Mouse (Mus musculus) T-helper 2 cell (primary cell): ENCODE data around the gene Tnnc2.

Source experiments
- in situ Hi-C: fragments of 300-600 bp; cut with MboI, MseI; formaldehyde crosslinking; loops from one replicate; pipeline ENCODE4 v1.15.1; 2025; ENCODE audit warnings: high pct_unique_total_duplicates

The Tnnc2 gene

DNA sequence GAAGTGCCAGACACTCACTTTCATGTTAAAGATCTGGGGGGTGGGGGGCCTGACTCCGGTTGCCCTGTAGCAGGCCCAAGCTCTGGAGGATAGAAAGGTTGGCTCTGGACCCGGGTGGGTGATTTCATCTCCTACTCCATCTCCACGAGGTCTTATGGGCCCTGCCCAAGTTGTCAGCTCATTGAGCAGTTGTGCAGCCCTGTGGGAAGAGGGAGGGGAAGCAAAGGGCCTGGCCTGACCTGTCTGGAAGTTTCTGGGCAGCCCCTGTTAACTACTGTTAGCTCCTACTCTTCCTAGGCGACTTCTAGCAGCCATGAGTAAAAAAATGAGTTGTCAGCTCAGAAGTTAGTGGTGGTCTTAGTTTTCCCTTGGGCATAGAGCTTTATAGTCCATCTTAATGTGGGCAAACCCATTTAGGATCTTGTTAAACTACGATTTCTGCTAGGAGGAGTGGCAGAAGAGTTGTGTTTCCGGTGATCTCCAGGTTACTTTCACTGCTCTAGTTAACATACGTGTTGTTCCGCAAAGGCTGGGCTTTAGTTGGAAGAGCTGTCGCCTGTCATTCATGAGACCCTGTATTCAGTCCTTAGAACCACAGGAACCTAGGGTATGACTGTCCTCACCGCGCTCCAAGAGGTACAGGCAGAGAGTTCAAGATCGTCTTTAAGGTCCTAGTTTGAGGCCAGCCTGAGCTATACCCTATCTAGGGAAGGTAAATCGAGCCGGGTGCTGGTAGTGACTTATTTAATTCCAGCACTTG lies 6.4 kb downstream of the Tnnc2 start:
- in situ Hi-C loops: no loop called here

DNA sequence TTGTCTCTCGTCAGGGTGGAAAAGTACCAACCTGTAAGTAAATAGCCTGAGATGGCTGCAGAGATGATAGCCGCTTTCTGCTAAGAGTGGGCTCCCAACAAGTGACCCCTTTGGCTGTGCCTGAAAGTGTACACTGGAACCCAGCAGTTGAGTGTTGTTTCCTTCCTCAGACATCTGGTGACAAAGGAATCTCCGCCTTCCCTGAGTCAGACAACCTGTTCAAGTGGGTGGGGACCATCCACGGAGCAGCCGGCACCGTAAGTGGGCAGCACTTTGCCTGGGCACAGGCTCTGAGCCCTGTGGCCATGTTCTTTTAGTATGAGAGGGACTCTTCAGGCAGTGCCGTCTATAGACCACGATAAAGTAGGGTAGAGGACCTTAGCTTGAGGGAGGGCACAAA lies 8.6 kb downstream of the Tnnc2 start:
- in situ Hi-C loops: no loop called here

DNA sequence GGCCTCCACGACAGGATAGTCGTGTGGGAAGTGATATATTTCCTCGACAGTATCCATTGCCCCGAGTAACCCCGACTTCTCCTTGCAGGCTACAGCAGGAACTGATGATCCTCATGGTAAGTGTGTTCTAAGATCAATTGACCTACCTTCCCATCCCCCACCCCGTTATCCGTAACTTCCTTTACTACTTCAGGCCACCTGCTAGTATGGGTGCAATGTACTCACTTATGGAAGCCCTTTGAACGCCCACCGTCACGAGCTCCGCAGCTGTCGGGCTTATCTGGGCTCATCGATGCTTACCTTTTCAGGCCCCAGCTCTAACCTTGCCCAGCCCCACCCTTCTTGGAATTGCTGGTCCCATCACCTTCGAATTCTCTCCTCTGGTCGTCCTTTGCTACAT lies 9.5 kb downstream of the Tnnc2 start:
- in situ Hi-C loops: no loop called here

DNA sequence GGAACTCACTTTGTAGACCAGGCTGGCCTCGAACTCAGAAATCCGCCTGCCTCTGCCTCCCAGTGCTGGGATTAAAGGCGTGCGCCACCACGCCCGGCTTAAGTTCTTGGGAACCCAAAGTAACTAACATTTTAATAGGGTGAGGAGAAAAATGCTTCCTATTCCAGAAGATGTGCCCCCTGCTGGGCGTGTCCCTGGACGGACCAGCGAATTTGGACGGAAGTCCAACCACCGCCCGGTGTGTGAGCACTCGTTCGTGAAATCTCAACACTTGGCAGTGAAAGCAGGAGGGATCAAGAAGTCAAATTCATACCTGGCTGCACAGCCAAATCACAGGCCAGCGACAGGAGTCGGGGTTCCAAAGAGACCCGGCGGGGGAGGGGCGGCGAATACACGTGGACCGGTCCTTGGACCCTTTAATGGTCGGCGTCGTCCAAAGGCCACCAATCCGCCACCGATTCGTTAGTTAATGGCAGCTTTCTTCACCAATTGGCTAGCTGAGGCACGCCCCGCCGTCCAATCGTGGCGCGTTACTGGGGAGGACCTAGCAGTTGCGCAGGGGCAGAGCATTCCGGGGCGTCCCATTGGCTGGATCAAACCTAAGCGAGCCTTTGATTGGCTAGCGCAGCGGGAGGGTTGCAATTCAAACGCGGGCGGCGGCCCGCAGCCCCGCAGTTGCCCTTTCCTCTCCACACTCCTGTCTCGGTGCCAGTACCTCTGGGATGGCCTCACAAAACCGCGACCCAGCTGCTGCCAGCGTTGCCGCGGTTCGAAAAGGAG lies 10.3 kb downstream of the Tnnc2 start, which contains the start of gene Ube2c:
Gene Ube2c, plus strand, starts transcription at position 641 of the 780 bp plus-strand sequence.
- in situ Hi-C loops: no loop called here

DNA sequence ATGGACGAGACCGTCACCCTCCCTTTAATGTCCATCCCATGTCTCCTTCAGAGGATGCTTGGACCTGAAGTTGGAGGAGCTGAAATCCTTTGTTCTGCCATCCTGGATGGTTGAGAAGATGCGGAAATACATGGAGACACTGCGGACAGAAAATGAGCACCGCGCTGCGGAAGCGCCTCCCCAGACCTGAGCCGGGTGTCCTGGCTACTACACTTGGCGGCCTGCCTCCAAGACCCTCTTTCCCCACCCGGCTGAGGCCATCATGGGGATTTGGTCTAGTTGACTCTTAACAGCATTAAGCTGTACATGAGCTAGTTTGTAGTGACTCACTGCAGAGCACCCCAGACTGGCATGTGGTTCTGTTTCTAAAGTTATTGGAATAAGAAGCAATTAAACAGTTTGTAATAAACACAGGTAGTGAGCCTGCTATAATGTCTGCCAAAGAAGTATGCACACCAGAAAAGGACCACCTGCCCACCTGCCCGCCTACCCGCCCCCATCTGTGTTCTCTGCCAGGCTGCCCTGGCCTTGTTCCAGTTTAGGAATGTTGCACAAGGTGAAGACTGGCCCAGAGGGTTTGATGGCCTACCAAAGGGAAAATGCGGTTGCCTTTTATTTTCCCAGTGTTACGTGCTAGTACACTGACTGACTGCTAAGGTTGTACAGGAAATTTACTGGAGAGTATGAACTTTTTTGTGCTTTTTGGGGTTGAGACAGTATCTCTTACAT lies 11.8 kb downstream of the Tnnc2 start:
- in situ Hi-C loops: no loop called here

DNA sequence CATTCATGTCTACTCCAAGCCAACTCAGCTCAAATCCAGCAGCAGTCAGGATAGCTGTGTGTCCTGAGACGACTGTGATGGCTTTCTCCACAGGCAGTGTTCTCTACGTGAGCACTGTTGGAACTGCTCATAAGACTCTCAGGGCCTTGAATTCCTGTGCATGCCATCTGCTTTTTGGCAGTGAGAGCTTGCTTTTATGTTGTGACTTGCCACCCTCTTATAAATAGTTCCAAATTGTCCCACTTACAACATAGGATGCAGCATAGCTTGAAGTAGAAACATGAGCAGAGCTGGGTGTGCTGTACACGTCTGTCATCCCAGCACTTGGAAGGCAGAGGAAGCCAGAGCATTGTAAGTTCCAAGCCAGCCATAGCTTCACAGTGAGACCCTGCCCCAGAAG lies 13.9 kb downstream of the Tnnc2 start:
- in situ Hi-C loops: no loop called here

DNA sequence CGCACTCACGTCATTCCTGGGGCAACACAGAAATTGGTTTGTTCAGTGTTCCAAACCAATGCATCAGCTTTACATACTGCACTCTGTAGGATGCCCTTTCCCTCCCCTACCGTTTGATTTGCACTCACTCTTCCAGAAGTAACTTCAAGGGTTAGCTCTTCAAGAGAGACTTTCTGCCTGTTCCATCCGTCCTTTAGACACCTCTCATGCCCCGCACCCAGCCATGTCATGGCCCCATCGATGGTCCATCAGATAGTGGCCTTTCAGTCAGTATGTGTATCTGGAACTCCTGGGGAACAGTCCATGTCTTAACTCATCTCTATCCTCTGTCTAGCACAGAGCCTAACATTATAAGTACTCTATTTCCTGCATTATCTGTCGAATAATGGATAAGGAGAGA lies 17.2 kb downstream of the Tnnc2 start:
- in situ Hi-C loops: no loop called here

DNA sequence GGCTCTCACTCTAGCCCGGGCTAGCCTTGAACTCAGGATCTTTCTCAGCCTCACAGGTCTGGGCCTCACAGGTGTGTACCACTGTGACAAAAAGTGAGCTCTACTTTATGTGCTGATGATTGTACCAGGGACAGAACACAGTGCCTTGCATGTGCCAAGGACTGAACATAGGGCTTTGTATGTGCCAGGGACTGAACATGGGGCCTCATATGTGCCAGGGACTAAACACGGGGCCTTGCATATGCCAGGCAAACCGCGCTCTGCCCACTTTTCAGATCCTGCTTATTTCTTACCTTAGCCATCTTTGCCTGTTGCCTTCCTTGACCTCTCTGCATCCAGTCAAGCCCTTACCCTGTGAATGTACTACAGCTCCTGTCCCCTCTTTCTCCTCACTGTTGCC lies 17.8 kb downstream of the Tnnc2 start:
- in situ Hi-C loops: no loop called here

DNA sequence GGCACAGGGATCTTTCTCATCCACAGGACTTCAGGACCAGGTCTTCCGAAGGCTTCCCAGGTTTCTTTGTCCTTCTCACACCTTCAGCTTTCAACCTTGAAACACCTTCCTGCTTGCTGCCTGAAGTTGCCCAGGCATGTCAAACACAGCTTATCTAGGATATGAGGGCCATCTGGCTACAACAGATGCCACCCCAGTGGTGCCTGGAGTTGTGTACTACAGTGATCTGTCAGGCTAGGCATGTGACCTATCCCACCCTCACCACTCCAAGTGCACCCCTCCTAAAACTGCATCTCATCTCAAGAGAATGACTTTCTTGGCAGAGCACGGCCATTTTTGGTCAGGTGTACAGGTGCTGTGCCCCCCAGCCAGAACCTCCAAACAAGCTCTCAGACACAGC lies 18.3 kb downstream of the Tnnc2 start:
- in situ Hi-C loops: no loop called here

DNA sequence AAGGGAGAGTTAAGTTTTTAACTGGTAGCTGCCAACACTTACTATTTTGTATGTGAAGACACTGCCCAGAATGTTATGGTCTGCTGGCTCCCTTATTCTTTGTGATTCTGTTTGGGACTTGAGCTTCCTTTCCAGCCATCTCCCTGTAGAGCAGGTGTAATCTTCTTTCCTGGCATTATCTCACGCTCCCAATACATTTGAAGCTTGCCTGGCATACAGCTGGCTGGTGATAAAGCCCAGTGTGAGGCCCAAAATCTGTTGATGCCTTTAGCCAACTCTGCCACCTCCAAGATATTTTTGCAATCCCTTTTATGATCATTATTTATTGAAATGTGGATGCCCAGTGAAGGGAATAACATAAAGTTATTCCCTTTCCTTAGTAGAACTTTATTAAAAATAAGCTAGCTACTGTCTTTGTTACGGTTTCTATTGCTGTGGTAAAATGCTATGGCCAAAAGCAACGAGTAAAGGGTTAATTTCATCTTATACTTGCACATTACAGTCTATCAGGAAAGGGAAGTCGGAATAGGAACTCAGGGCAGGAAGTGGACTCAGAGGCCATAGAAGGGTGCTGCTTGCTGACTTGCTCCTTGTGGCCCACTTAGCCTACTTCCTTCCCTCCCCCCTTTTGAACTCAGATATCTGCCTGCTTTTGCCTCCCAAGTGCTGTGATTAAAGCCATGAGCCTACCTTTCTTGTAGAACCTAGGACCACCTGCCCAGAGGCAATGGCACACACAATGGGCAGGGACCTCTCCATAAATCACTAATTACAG lies 19.5 kb downstream of the Tnnc2 start:
- in situ Hi-C loops: no loop called here

DNA sequence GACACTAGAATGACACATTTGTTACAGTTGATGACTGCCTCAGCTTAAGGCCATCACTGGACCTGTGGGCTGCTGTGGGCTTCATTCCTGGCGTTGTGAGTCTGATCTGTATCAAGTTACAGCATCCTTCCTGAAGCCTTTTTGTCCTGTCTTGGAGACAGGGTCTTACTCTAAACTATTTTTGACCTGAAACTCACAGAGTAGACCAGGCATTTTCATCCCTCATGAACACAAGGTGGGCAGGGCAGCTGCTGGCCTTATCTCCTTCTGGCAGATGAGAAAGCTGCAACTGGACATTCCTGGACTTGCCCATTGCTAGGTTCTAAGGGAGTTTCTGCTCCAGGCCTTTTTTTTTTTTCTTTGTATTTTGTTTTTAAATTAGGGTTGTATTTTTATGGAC lies 21.1 kb downstream of the Tnnc2 start:
- in situ Hi-C loops: no loop called here

DNA sequence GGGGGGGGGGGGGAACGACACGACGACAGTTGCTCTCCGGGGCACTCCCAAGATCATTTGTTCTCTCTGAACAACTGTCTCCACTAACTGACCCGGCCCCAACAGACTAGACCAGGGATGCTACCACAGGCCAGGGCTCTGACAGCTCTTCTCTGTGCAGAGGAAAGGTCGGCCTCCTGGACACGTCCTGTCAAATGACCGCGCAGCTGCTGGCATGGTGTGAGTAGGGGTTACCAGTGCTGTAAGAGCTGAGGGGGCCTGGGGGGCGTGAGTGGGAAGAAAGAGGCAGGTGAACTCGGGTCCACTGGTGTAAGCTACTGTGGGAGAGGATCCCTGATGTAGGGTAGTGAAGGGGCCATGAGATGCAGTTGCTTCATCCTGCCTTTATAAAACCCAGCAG lies 21.9 kb downstream of the Tnnc2 start:
- in situ Hi-C loops: no loop called here

DNA sequence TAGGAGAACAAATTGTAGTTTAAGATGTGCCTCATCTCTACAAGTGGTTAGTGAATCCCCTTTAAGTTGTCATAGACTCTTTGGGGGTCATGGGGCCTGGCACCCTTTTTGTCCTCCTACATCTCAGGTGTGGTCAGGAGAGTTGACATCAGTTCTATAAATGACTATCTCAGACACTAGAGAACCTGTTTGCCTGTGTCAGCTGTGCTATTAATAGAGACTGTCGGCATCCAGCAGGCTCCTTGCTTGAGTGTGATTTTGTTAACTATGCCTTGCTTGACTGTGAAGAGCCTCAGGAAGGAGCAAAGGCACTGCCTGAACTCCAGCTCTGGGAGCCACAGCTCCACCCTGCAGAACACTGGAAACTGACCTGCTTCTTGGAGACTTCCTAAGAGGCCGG lies 25.0 kb downstream of the Tnnc2 start:
- in situ Hi-C loops: no loop called here

DNA sequence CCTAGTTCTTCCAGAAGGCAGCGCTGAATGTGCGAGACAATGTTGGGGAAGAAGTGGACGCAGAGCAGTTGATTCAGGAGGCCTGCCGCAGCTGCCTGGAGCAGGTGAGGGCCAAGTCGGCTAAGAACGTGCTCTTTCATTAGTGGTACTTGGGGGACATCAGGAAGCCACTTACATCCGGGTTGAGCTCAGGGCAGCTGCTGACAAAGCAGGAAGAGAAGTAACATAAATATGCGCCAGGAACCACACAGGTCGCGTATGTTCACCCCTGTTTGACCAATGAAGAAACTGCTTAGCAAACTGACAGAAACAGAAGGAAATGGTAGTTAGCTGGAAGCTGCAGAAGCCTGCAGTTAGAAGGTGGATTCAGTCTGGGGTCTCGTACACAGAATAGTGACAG lies 25.7 kb downstream of the Tnnc2 start:
- in situ Hi-C loops: no loop called here

DNA sequence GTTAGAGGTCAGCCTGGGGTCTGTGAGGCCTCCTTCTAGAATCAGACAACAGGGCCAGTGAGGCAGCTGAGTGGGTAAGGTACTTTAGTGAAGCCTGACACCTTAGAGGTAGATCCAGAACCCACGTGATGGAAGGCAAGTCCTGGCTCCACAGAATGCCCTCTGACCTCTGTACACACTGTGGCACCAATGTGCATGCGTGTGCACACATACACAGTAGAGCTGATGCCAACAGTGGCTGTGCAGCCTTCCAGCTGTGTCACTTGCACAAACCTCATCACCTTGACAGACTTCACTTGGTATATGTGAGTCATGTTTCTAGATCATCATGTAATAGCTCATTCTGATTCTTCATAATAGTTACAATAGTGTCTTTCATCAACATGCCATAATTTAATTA lies 27.3 kb downstream of the Tnnc2 start:
- in situ Hi-C loops: no loop called here

DNA sequence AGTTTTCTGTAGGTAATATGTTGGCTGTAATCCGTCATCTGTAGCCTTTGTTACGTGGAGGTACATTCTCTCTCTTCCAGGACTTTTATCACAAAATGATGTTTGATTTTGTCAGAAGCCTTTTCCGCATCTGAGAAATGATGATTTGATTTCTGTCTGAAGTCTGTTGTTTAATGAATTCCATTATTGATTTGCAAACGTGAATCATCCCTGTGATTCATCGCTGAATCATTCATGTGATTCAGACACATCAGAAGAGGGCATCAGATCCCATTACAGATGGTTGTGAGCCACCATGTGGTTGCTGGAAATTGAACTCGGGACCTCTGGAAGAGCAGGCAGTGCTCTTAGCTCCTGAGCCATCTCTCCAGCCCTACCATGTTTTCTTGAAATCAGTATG lies 30.8 kb downstream of the Tnnc2 start:
- in situ Hi-C loops: no loop called here

DNA sequence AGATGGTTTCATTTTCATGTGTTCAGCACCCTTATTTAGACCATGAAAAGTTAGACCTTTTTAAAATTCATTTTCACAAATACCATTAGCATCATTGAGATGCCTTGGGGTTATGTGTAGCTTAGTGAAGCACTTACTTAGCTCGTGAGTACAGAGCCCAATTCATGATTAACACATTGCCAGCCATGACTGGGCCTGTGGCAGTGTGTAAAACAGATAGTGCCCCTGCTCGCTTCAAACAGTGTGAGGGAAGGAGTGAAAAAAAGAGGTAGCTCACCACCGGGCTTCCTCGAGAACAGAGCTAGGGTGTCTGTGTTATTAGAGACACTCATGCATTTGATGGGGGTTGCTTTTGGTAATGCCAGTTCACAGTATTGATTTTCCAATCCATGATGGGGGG lies 31.6 kb downstream of the Tnnc2 start:
- in situ Hi-C loops: no loop called here

DNA sequence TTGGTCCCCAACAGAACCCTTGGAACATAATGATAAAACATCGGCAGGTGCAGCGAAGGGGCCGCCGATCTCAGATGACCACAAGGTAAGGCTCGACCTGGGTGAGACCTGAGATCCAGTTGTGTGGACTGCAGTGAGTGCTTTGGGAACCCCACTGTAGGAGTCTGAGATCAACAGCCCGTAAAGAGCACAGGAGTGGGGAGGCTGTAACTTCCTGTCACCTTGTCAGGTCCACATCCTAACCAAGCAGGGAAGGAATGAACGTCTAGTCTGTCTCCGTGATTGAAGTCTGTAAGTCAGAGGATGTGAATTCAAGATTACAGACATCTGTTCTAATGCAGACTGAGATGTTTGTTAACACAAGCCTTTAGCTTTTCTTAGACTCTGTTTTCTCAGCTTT lies 33.1 kb downstream of the Tnnc2 start:
- in situ Hi-C loops: no loop called here

DNA sequence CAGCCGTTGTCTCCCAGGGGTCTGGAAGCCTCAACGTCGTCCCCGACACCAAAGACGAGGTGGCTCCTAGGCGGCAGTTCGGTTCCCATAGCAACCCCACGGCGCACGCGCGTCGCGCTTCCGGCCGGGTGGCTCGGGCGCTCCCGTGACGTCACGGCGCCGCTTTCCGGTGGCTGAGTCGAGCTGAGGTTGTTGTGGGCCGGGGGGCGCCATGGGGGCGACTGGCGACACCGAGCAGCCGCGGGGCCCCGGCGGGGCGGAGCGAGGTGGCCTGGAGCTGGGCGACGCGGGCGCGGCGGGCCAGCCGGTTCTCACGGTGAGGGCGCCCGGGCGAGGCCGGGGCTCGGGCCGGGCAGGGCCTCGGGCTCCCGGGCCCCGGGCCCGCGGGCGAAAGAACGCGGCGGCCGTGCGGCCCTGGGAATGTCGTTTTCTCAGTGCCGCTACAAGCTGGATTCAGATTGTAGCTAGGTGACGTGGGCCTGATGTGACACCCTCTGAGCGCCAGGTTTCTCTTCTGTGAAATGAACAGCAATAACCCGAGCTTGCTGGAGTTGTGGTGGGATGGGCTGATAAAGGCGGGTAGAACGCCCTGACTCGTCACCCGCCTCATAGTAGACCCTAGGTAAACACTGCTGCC lies 33.8 kb downstream of the Tnnc2 start, which contains the start of the genes Wfdc3 and Dnttip1:
Gene Wfdc3, minus strand, starts transcription at position 89 of the 637 bp plus-strand sequence.
Gene Dnttip1, plus strand, starts transcription at position 141 of the 637 bp plus-strand sequence.
- in situ Hi-C loops: no loop called here

DNA sequence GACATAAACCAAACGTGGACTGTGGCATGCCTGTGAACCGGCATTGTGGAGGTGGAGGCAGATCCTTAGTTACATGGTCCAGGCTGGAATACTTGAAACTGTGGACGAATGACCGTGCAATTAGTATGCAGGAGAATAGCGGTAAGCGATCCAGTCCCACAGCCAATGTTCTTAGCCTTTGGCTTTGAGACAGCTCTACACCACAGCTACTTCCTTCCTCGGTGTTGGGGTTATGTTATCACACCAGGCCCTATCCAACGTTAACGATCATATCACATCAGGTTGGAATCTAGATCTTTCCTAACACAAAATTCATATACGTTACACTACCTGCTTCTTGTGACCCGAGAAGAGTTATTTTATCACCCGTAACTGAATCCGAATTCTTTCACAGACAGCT lies 34.8 kb downstream of the Tnnc2 start:
- in situ Hi-C loops: no loop called here

DNA sequence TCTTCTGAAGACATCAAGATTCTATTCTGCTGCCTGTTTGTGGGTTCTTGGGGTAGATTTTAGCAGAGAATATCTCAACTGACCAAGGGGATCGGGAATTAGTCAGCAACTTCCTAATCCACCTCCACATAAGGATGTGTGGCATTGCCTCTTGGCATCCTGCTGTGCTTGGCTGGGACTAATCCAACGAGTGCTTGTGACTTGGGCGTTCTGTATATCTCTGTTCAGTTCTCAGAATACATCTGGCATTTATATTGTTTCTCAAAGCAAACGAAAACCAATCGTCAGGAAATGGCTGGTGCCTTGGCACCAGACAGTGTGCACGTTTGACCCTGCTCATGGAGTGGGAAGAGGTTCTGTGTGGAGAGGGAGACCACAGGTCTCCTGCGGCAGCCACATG lies 39.9 kb downstream of the Tnnc2 start:
- in situ Hi-C loops: no loop called here
